Mouse (Mus musculus) ES-E14 (cell line): ENCODE measurements at regions not wholly inside any gene's neighbourhood (a gene's known extent, or its start where the extent isn't known, plus 50 kb on each side); places are given as distances from the start of the nearest gene placed in this dataset.

Experiments
- DNase-seq: peaks from one replicate; pipeline ENCODE4 v3.0.0-alpha.2; 2013; ENCODE audit warnings: low read depth, low spot score
- H3K27ac ChIP-seq: 2 replicates; pipeline ENCODE4 v1.5.1; 2012; ENCODE audit warnings: low read depth, mild to moderate bottlenecking, low read length, moderate library complexity, mixed read lengths; ENCODE audit not compliant: poor library complexity, insufficient read depth, severe bottlenecking
- H3K36me3 ChIP-seq: 2 replicates; pipeline ENCODE4 v1.6.1; 2012; ENCODE audit warnings: mild to moderate bottlenecking, low read length, moderate library complexity, mixed read lengths; ENCODE audit not compliant: control insufficient read depth, poor library complexity, insufficient read depth, severe bottlenecking
- H3K4me1 ChIP-seq, 2 experiments: fragments of 150-350 bp in 1 of 2; sonication (generic) in 1 of 2; 2 replicates each; pipeline ENCODE4 v1.6.1; 2012; ENCODE audit warnings: low read length in 2 of 2, mild to moderate bottlenecking in 1 of 2, mixed read lengths in 1 of 2; ENCODE audit not compliant: control insufficient read depth in 2 of 2, insufficient read depth in 2 of 2, poor library complexity in 1 of 2
- H3K4me3 ChIP-seq, 2 experiments: fragments of 150-350 bp in 1 of 2; sonication (generic) in 1 of 2; 2 replicates each; pipeline ENCODE4 v1.5.1; 2012; ENCODE audit warnings: low read length in 2 of 2, low read depth in 1 of 2, mild to moderate bottlenecking in 1 of 2, mixed read lengths in 1 of 2; ENCODE audit not compliant: insufficient read depth in 1 of 2, poor library complexity in 1 of 2, severe bottlenecking in 1 of 2
- H3K9ac ChIP-seq: 2 replicates; pipeline ENCODE4 v1.6.1; 2012; ENCODE audit warnings: low read depth, mild to moderate bottlenecking, low read length, mixed read lengths; ENCODE audit not compliant: poor library complexity, insufficient read depth, severe bottlenecking
- H3K9me3 ChIP-seq: fragments of 150-350 bp; sonication (generic); 2 replicates; pipeline ENCODE4 v1.6.1; 2012; ENCODE audit warnings: low read depth, mild to moderate bottlenecking, low read length; ENCODE audit not compliant: control insufficient read depth, insufficient read depth
- CHD2 ChIP-seq: IDR thresholded peaks from 2 replicates; pipeline ENCODE4 v1.6.1; 2014; ENCODE audit warnings: mild to moderate bottlenecking, low read depth, low read length, inconsistent platforms
- HCFC1 ChIP-seq: IDR thresholded peaks from 2 replicates; pipeline ENCODE4 v1.6.1; 2012; ENCODE audit warnings: low read length, inconsistent platforms, borderline replicate concordance; ENCODE audit not compliant: insufficient read depth
- MAFK ChIP-seq: IDR thresholded peaks from 2 replicates; pipeline ENCODE4 v1.6.1; 2014; ENCODE audit warnings: mild to moderate bottlenecking, low read depth, low read length, inconsistent platforms; ENCODE audit not compliant: insufficient read depth
- ZC3H11A ChIP-seq: IDR thresholded peaks from 2 replicates; pipeline ENCODE4 v1.6.1; 2012; ENCODE audit warnings: low read depth, mild to moderate bottlenecking, inconsistent platforms, low read length, borderline replicate concordance
- ZNF384 ChIP-seq: IDR thresholded peaks from 2 replicates; pipeline ENCODE4 v1.6.1; 2012; ENCODE audit warnings: low read depth, low read length, inconsistent platforms
- in situ Hi-C, 2 experiments: fragments of 600-800 bp; cut with MboI; formaldehyde crosslinking; loops; one replicate each; pipeline ENCODE4 v1.15.1; 2025; ENCODE audit warnings: low sequenced_read_pairs in 2 of 2, inconsistent platforms in 1 of 2; ENCODE audit not compliant: unreplicated experiment in 2 of 2

DNA sequence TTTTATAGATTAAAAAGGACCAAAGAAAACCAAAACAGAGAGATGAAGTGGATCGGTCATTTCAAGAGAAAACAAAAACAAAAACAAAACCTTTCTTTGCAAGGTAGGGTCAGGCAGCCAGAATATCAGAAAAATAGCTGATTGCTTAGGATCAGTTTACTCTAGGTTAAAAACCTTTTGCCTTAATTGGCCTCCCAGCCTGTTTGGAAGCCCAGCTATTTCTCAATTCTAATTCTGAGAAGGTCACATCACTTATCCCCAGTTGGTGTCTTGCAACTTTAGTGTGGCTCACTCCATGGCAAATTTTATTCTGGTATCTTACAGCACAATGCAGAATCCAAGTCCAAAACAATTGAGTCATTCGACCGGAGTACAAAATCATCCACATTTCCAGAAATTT is 70.0 kb downstream of the 1190002N15Rik start:
- TF ChIP-seq ZNF384 (no peak), CHD2 (no peak), MAFK (no peak), HCFC1 (no peak), ZC3H11A (no peak)
- in situ Hi-C loops = no loop called here
- Histone ChIP-seq H3K9ac (no peak overlapping the region), H3K27ac (no peak overlapping the region), H3K4me3 (no peak overlapping the region), H3K36me3 (no peaks in the 10 kb centered on the region), H3K9me3 (no peaks in the 10 kb centered on the region), H3K4me1 (no peaks in the 10 kb centered on the region)
- no peak for DNase-seq

- Histone ChIP-seq H3K36me3 (no peaks in the 10 kb centered on the region), H3K9ac (no peak overlapping the region), H3K4me3 (no peak overlapping the region), H3K4me1 (no peaks in the 10 kb centered on the region), H3K27ac (no peak overlapping the region), H3K9me3 (no peaks in the 10 kb centered on the region)
- no peak for DNase-seq
- TF ChIP-seq ZNF384 (no peak), CHD2 (no peak), HCFC1 (no peak), ZC3H11A (no peak), MAFK (no peak)
- in situ Hi-C loops = no loop called here
Measured at GRCm38 (mm10) chr9:94456085-94456531, 81.8 kb downstream of the 1190002N15Rik start.

- H3K9me3 ChIP-seq = no peaks in the 10 kb centered on the region
- in situ Hi-C loops = no loop called here
Measured at GRCm38 (mm10) chr9:94455466-94455865, 82.4 kb downstream of the 1190002N15Rik start.

GRCm38 (mm10) chr9:94449911-94450310 is 88.0 kb downstream of the 1190002N15Rik start:
- Histone ChIP-seq H3K36me3 (no peaks in the 10 kb centered on the region), H3K4me1 (no peaks in the 10 kb centered on the region), H3K9ac (no peak overlapping the region), H3K4me3 (no peak overlapping the region), H3K27ac (no peak overlapping the region), H3K9me3 (no peaks in the 10 kb centered on the region)
- in situ Hi-C loops = no loop called here
- no peak for TF ChIP-seq CHD2
- TF ChIP-seq MAFK = no peak
- TF ChIP-seq ZC3H11A = no peak
- no peak for TF ChIP-seq HCFC1
- no peak for TF ChIP-seq ZNF384
- no peak for DNase-seq

More at GRCm38 (mm10) chr9:94455466-94455865, 82.4 kb downstream of the 1190002N15Rik start:
- no peak overlapping the region for H3K9ac ChIP-seq
- DNase-seq = no peak
- no peaks in the 10 kb centered on the region for H3K36me3 ChIP-seq
- H3K4me1 ChIP-seq = no peaks in the 10 kb centered on the region
- TF ChIP-seq HCFC1 (no peak), ZNF384 (no peak), ZC3H11A (no peak), CHD2 (no peak), MAFK (no peak)
- H3K27ac ChIP-seq = no peak overlapping the region
- H3K4me3 ChIP-seq = no peak overlapping the region

- no peaks in the 10 kb centered on the region for H3K36me3 ChIP-seq
- in situ Hi-C loops = no loop called here
- H3K4me1 ChIP-seq = no peaks in the 10 kb centered on the region
- H3K4me3 ChIP-seq = no peak overlapping the region
- no peaks in the 10 kb centered on the region for H3K9me3 ChIP-seq
- H3K27ac ChIP-seq = no peak overlapping the region
- DNase-seq = no peak
- no peak overlapping the region for H3K9ac ChIP-seq
- TF ChIP-seq ZNF384 (no peak), ZC3H11A (no peak), HCFC1 (no peak), MAFK (no peak), CHD2 (no peak)
Measured at GRCm38 (mm10) chr9:94446182-94446763, 91.6 kb downstream of the 1190002N15Rik start.
